Mouse (Mus musculus) G1E (cell line): ENCODE data around the gene Cope.

Source experiments
- CTCF ChIP-seq: IDR thresholded peaks from 2 replicates; pipeline ENCODE4 v1.5.1; 2012; ENCODE audit warnings: low read depth, low read length, inconsistent platforms, mixed read lengths
- GATA1 ChIP-seq: IDR thresholded peaks from 2 replicates; pipeline ENCODE4 v1.6.1; 2012; ENCODE audit warnings: borderline replicate concordance, low read length, inconsistent platforms, mixed read lengths
- GATA2 ChIP-seq: IDR thresholded peaks from 2 replicates; pipeline ENCODE4 v1.6.1; 2012; ENCODE audit warnings: low read depth, low read length, inconsistent platforms, borderline replicate concordance
- POLR2AphosphoS5 ChIP-seq: IDR thresholded peaks from 2 replicates; pipeline ENCODE4 v1.6.1; 2012; ENCODE audit warnings: low read depth, low read length, inconsistent platforms; ENCODE audit not compliant: insufficient replicate concordance
- TAL1 ChIP-seq: conservative IDR thresholded peaks from 2 replicates; pipeline ENCODE4 v1.6.1; 2012; ENCODE audit warnings: low read depth, low read length, inconsistent platforms, mixed read lengths

DNA sequence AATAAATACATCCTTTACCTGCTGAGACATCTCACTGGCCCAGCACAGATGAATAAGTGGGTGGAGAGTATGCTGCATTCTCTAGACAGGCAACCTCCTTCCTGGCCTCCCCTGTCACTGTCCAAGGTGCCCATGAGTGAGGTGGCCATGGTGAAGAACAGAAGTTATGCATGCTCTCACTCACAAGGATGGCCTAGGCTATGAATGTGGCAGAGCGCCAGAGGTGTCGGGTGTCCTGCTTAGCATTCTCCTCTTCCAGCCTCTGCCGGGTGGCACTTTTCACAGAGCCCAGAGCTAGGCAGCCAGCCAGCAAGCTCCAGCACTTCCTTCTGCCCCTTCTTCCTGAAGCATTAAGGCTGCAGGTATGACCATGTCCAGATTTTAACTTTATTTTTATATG, 57.1 kb downstream of the Cope start:
- TF ChIP-seq CTCF: no peak
- TF ChIP-seq GATA1: no peak
- no peak for TF ChIP-seq POLR2AphosphoS5
- no peak for TF ChIP-seq TAL1
- TF ChIP-seq GATA2: no peak
